Mouse (Mus musculus) cerebellum, adult 11-12 months (tissue): ENCODE measurements around the gene Gimap5.

Experiments
- DNase-seq: peaks from one replicate; pipeline ENCODE4 v3.0.0; 2022

The Gimap5 gene

DNA sequence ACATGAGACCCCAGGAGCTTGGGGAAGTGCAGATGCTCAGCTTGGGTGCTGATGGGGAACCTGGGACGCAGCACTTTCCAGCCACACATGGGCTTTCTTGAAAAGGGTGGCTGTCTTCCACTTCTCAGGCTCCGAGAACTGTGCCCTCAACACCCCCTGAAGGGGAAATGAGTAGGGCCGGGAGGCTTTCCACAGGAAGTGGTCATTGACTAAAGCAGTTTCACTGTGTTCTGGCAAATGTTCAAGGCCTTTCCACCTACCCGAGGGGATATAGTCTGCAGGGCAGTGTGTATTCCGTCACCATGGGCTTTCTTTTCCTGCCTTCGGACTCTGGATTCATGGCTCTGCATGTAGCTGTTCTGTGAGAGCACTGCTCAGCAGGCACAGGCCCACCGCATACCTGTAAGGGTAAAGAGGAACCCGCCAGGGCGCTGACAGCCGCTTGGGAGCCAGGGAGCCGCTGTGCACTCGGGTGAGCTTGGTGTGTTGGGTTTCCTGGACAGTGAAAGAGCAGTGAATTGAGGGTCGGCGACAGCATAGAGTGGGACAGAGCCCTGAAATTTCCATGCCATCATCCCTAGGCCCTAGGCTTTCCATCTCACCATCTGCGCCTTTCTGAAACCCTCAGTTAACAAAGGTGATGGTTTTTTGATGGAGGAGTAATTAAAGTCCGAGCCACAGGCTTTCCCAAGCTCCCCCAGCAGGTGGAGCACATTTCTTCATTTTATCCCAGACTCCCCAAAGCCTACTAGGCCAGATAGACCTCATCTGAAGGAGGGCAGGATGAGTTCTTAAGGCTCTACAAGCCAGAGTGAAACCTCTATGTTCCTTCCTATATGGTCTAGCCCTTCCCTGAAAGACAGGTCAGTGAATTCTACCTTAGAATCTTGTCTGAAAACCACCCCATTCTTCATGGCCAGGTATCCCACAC, at the start of gene Gimap5:
Gene Gimap5, plus strand, starts transcription at position 239 of the 931 bp plus-strand sequence.
- DNase-seq: no peak

DNA sequence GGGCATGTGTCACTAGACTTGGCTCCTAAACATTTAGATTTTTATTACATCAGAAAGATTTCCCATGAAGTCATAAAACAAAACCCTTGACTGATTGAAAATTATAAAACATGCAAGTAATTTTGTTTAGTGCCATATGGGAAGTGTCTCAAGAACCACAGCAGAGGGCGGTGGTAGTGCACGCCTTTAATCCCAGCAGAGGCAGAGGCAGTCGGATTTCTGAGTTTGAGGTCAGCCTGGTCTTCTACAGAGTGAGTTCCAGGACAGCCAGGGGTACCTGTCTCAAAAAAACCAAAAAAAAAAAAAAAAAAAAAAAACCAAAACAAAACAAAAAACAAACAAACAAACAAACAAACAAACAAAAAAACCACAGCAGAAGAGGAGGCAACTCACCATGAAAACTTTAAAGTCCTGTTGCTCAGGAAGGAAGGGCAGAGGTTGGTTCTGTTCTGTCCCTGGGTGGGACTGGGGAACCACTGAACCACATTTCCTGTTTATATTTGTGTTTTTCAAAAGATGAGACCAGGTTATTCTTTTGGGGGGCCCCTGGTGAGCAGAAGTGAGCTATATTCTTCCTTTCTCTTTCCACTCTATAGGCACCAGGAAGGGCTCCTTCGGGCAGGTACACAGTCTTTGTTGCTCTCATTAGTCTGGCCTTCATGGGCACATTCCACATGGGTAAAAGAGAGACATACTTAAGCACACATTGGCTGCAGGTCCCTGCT, 49.0 kb upstream of the Gimap5 start:
- DNase-seq: no peak

DNA sequence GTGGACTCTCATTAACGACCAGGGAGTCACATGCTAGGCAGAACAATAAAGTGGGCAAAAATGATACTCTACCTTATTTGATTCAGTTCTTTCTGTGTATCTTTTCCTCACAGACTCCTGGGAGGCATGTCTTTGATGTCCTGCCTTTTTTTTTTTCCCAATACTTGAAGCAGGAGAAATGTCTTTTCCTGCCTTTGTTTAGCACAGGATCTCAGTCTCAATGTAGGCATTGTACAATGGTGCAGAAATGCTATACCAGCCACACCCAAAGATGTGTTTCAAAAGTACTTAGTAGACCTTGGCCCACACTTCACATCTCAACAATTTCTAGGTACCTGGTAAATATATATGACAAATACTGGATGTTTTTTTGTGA, 48.5 kb upstream of the Gimap5 start:
- DNase-seq: no peak

DNA sequence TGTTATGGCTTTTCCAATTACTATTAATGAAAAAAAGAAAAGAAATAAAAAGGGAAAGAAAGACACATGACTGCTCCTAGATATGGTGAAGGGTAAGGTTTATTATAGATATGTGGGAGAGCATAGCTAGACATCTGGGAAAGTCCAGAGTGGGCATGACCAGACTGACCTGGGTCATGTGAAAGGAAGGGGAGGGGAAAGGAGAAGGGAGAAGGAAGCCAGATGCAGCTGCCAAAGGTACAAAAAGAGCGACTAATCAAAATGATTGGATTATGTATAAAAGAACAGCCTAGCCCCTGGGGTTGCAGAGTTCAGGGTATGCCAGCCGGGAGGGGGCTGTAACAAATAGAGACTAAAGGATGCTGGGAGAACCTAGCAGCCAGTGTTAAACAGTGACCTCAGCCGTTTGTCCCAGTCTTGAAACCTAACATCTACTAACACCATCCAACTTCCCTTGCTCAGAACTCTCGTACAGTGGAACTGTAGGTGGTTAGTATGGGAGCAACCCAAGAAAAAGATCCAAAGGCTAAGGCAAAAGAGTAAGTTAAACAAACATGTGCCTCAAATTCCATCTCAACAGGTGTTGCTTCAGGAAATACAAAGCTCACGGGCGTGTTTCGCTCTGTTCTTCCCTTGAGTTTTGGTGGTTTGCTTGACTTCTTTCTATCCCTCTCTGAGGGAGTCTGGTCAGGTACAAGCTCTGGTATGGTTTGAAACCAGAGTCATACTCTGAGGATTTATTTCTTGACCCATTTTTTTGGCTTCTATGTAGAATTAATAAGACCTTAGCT, 47.7 kb upstream of the Gimap5 start:
- no peak for DNase-seq

DNA sequence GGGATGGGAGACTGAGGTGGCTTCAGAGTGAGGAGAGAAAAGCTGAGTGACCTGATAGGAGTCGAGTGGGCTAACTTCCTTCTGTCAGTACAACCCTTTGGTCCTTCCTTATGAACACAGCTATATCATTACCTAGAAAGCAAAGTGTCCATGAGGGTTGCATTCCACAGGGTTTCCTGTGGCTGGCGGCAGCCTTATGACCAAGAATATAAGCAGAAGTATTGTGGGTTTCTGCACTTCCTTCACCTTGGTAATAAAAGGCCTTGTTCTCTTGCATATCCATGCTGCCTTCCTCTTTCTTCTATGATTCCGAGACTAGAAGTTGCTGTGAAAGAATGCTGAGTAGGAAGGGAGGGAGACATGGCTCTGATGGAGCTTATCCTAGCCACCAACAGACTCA, 47.1 kb upstream of the Gimap5 start:
- DNase-seq: no peak

DNA sequence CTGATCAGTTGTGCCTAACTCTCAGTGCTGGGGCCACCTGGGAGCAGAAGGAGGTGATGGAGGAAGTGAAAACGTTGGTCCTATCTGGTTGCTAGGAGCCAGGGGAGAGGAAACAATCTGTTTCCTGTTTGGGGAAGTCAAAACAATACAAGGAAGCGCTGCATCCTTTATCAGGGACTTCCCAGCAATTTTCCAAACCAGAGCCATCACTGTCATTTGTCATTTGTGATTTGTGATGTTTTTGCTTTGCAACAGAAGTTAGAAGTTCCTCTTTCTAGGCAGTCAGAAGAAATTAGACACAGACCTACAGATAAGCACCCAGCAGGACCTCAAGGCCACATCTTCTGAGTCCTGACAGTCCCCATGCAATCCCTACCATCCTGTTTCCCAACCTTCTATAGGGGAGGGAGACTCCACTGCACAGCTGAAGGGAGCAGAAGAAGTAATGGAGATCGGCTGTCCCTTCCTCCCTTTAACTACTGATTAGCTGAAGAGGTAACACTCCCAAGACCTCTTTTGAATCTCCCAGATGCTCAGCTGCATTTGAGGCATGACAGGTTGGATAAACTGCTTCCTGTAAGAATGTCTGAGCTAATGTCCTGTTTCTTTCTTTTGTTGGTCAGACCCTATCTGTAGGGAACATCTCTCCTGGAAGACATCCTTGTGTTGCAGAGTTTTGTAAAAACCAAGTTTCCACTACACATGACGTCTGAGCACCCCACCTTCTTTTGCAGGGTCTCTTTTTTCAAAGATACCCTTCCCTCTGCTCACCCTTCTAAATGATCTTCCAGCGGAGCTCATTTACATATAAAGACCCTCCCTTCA, 45.5 kb upstream of the Gimap5 start:
- no peak for DNase-seq

DNA sequence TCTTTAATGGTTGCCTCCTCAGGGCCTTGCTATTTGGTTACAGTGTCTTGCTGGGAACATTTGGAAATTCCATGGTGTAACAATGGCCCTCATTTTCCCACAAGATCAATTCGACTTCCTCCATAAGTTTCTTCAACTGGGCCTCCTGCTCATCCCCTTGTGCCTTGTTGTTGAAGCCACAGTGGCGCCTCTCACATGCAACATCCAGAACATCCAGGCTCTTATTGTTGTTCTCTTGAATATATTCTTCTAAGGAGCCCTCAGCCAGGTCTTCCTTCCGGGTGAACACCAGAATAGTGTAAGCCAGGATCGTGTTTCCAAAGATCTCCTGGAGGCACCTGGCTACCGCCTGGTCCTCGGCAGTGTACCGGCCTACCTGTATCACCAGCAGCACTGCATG, 43.9 kb upstream of the Gimap5 start:
- DNase-seq: no peak

DNA sequence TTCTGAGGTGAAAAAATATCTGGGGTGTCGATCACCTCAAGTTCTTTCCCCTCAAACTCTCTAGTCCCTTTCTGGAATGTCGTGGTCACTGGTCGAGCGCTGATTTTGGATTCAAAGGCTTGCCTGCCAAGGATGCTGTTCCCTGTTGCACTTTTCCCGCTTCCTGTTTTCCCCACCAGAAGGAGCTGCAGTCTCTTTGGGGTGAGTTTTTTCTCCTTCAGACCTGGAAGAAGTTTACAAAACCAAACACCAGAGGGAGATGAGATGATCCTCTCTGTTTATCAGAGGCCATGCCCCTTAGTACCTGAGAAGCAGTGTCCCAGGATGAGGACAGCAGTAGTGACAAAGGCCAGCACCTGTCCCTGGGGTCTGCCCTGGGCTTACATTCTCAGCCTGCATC, 43.4 kb upstream of the Gimap5 start:
- DNase-seq: no peak

DNA sequence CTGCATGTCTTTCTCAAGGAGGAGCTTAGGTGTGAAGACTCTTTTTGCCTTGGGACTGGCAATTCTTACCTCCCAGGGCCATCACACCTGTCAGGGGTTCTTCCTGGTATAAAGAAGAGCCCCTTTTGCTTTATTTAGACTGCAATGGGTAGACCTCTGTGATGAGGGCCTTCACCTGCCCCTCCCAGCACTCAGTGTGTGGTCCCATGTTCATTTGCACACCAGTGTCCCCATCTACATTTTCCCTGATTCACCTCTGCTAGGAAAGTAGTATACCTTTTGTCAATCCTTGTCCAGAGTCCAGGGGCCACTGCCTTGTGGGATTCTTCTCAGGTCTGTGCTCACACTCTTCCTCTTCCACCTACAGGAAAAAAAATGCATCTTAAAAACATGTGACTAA, 41.9 kb upstream of the Gimap5 start:
- no peak for DNase-seq

DNA sequence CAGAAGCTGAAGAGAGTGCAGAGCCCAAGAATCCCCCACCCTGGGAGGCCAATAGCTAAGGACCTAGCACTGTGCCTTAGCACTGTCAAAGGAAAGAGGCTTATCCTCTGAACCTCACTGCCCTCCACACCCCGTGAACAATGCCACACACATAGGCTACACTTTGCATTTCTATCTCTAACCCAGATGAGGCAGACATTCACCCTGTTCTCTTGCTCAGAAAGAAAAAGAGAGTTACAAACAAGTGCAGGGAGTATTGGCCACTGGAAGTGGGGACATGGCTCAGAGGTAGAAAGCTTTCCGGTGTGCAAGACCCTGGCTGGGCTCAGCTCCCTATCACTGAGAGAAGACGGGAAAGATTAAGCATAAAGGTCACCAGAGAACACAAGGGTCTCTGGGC, 39.9 kb upstream of the Gimap5 start:
- DNase-seq: no peak

DNA sequence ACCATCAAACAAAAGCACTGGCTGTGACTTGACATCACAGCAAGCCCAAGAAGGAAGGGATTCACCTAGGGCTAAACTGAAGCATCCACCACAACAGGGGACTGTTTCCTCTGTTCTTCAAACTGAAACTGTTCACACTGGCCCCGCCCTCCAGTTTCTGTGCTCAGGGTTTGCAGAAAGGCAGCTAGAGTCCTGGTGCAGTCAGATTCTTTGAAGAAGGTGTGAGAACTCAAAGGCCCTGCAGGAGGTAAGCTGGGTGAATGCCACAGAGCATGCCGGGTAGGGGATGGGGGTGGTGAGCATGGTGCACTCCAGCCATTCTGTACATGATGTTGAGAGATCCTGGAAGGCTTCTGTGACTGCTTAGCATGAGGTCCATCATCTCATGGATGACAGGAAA, 27.5 kb upstream of the Gimap5 start, which contains the start of the genes Gm28053 and Gimap7:
Gene Gm28053, plus strand, starts transcription at position 153 of the 400 bp plus-strand sequence.
Gene Gimap7, plus strand, starts transcription at position 167 of the 400 bp plus-strand sequence.
- DNase-seq: no peak

DNA sequence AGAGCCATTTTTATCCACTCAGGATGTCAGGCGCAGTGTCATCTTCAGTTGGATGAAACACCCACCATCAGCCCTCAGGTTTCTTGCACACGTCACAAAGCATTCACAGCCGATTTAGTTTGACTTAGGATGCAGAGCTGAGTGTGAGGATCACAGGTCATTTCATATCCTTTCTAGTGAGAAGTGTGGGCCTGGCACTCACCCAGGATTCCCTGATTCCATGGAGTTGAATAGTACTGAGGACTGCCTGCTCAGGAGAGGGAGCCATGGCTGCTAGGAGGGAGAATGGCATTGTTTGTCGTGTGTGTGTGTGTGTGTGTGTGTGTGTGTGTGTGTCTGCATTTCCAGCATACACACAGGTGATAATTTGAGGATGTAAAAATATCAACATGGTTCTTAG, 25.7 kb upstream of the Gimap5 start:
- DNase-seq: no peak

DNA sequence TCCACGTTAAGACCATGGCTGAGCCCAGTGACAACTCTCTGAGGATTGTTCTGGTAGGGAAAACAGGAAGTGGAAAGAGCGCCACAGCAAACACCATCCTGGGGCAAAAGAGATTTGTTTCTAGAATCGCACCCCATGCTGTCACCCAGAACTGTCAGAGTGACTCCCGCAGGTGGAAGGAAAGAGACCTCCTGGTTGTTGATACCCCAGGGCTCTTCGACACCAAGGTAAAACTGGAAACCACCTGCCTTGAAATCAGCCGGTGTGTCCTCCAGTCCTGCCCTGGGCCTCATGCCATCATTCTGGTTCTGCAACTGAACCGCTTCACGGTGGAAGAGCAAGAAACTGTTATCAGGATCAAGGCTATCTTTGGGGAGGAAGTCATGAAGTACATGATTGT, 22.5 kb upstream of the Gimap5 start:
- DNase-seq: no peak

DNA sequence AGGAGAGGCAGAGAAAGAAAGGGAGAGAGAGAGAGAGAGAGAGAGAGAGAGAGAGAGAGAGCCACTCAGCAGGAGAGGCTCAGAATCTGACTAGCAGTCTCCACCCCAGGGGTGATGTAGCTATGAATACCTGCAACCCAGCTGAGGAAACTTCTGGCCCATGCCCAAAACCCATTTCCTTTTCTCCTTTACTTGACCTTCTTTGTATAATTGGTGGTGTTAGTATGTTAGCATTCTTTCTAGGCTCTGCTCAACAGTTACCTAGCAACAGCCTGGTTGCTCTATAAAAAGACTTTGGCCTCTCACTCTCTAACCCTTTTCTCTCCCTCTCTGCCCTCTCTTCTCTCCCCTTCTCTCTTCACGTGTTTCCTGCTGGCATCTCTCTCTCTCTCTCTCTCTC, 20.5 kb upstream of the Gimap5 start:
- DNase-seq: no peak

DNA sequence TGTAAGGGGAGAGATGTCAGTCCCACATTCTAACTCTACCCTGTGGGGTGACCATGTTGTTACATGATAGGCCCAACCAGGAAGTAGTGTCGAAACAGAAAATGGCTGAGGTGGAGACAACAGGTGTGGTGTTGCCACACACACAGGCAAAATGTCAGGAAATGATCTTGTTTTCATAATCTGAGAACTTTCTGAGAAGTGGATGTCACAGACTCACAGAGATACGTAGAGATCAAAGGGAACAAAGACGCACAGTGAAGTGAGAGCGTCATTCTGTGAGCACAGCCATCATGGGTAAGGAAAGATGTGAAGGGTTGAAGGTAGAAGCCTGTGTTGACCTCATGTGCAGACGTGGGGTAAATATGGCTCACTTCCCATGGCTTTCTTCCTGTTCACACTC, 18.2 kb upstream of the Gimap5 start:
- DNase-seq: no peak

DNA sequence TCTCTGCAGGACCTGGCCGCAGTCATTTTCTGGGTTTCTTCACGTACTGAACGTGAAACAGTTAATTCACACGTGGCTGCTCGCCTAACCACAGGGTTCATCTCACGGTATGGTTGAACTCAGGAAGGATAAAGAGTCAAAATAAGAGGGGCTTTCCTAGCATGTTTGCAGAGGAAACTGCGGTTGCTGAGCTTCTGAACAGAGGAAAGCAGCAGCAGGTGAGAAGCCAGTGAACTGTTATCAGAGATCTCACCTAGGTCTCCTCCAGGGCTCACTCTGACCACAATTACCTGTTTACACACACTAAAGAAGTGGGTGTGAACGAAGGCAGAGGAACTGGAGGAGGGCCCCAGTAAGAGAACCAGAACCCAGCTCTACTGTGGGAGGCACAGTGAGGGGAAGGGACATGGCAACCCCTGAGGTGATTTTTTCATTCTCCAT, 13.1 kb upstream of the Gimap5 start:
- DNase-seq: no peak

DNA sequence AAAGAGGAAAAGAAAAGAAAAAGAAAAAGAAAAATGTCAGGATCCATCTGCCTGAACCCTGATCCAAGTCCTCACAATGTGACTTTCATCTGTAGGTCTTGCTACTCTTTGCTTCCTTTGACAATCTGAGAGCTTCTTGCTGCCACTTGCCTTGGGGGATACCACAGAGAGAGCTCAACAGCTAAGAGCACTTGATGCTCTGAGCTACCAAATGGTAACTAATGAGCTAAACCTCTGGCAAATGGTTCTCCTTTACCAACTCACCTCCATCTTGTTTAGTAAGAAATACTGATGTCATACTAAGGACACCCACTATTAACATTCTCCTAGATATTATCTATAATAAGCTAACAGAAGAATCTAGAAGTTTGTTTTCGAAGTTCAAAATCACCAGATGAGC, 12.3 kb upstream of the Gimap5 start:
- DNase-seq: no peak

DNA sequence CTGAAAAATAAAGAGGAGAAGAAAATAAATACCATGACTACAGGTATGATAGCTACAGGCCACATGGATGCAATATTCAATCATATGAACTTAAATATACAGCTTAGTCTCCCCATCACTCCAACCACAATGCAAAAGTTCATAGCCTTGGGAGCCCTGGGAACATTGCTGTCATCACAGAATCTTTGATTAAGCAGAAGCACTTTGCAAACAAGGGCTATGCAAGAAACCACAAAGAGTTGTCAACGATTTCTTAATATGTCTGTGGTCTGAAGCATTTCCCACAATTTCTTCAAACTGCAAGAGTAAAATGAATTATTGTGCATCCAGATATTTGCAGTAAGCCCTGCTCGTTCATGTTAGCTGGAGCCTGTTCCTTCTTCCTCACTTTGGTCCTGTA, 8.9 kb upstream of the Gimap5 start:
- no peak for DNase-seq

DNA sequence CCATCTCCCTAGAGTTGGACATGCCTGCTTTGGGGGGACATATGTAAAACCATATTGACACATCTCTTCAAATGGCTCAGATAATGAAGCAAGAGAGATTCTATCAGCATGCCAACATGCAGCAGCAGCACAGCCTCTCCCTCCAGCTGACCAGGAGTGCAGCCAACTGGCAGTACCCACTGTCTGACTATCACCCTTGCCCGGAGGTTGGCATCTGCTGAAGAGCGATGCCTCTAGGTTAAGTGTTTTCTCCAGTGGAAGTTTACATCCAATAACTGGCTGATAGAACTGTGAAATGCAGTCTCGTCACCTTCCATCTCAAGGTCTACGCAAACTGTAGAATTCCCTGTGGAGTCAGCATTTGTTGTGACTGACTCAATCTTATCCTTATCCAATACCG, 8.3 kb upstream of the Gimap5 start:
- no peak for DNase-seq

DNA sequence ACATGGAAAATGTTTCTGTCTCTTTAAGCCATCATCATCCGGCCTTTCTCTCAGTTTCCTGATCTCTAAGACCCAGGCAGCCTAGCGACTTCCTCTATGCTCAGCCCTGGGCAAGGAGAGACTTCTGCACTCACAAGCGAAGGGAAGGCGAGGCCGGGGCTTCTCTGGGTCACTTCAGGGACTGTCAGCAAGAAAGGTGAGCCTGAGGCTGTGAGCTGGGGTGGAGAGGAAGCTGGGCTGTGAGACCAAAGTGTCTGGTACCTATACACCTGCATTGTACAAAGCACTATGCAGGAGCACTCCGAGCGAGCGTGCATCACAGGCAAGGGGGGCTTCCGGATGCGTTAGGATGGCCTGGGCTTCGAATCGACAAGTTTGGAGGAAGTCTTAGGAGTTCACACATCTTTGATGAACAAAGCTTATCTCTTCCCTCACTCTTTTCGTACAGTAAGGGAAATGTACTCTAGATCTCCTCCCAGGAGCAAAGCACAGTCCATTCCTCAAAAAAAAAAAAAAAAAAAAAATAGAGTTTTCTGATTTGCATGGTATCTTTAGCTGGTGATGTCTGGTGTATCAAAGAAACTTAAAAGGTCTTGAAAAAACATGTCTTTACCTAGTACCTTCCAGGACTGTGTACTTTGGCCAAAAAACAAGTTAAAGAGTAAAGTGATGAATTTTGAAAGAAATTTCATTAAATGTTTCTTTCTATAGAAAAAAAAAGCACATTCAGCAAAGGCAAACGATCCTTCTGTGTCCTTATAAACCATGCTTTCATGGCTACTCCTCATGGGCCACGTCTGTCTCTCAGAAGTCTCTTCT, 6.8 kb upstream of the Gimap5 start, which contains the start of gene Gimap1:
Gene Gimap1, plus strand, starts transcription at position 94 of the 819 bp plus-strand sequence.
- no peak for DNase-seq

DNA sequence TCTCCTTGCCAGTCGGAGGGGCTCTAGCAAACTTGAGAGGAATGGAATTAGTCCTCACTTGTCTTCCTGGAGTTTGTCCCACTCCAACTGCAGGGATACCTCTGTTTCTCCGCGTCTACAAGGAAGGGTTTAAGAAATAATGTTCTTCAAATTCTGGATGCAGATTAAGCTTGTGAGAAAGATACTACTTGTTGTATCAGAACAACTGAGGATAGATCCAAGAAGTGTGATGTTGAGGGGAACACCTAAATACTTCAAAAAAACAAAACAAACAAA, 6.3 kb upstream of the Gimap5 start:
- DNase-seq: no peak
